ENCODE assay signal across 9 mouse cellular contexts in the genomic region with DNA sequence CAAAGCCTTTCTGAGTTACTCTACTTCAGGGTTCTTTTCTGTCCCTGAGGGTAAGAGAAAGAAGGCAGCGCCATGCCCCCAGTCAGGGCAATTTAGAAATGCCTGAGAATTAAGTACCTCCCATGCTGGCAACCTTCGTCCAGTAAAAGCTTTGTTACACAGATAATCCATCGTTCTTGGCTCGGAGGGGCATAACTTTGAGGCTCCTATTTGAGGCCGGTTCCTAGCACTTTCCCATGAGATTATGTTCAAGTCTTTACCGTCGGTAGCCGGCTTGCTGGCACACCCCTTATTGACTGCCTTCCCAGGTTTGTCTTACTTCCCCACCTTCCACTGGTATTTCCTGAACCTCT. TPM values are rescaled to one million over a fixed set of nuclear protein-coding genes. Genes with fewer than 3 reads are reported as not detected.
DNase-seq lines count a peak whose midpoint lies in the region; ATAC-seq and TF ChIP-seq lines count a peak whose summit lies in the region.
"Had no signal": no experiment of that assay in that cellular context is flagged by ENCODE, and none has a peak within 500 bp of the region (broad histone marks: within the 10 kb centered on the region; RNA-seq: fewer than 3 reads in every experiment).

No protein-coding gene starts in this region.

- no peak for DNase-seq in gastrocnemius, adult 2 months
- DNase-seq in gastrocnemius, postnatal 10 days = no peak
- no peak for DNase-seq in lung, adult 2 months
- no peak for DNase-seq in gastrocnemius, postnatal 14 days
- DNase-seq in c-Kit-positive CD71-positive TER-119-positive erythroid progenitor cells, embryonic 14.5 days (ENCODE audit: low spot score) = no peak
- DNase-seq: gastrocnemius, postnatal 36 days had no signal

- TF ChIP-seq CTCF in gastrocnemius, adult 2 months (IDR thresholded peaks at IDR 0.05) = no peak
- TF ChIP-seq CTCF in lung, adult 2 months (IDR thresholded peaks at IDR 0.05; ENCODE audit: insufficient read depth, low read length) = no peak

- H3K4me3 ChIP-seq in gastrocnemius, adult 2 months = peak overlapping the region; percentile 66
- H3K4me3 ChIP-seq in lung, embryonic 15.5 days = peak overlapping the region; percentile 8; the same call in 1 of the 2 replicates
- H3K4me3 ChIP-seq in lung, adult 2 months (replicated peaks; ENCODE audit: extremely low read depth, low read depth, low read length) = no peak overlapping the region
- H3K4me3 ChIP-seq in hindbrain, embryonic 16.5 days (ENCODE audit: low read length) = peak overlapping the region; percentile 15
- peak overlapping the region; percentile 18 for H3K4me3 ChIP-seq in neural tube, embryonic 15.5 days (replicated peaks)

- intact Hi-C loops in gastrocnemius, adult 2 months (cut with DNase I) = no loop called here
- intact Hi-C loops in gastrocnemius, postnatal 14 days (cut with DNase I; ENCODE audit: low total_unique reads) = no loop called here

- no peaks in the 10 kb centered on the region for H3K36me3 ChIP-seq in lung, embryonic 15.5 days
- no peaks in the 10 kb centered on the region for H3K36me3 ChIP-seq in hindbrain, embryonic 16.5 days (ENCODE audit: control insufficient read depth, insufficient read depth, low read length)
- no peaks in the 10 kb centered on the region for H3K36me3 ChIP-seq in neural tube, embryonic 15.5 days

- H3K27me3 ChIP-seq in lung, embryonic 15.5 days = no peaks in the 10 kb centered on the region
- H3K27me3 ChIP-seq in hindbrain, embryonic 16.5 days (replicated peaks; ENCODE audit: control insufficient read depth, insufficient read depth, low read length) = no peaks in the 10 kb centered on the region; the same call in 1 of the 2 replicates
- no peaks in the 10 kb centered on the region for H3K27me3 ChIP-seq in neural tube, embryonic 15.5 days (replicated peaks)

- no peak overlapping the region for H3K9ac ChIP-seq in lung, embryonic 15.5 days
- no peak overlapping the region; the same call in 1 of the 2 replicates for H3K9ac ChIP-seq in hindbrain, embryonic 16.5 days (ENCODE audit: low read depth, low read length)
- H3K9ac ChIP-seq in neural tube, embryonic 15.5 days (replicated peaks) = no peak overlapping the region

- H3K9me3 ChIP-seq in lung, embryonic 15.5 days = no peaks in the 10 kb centered on the region
- no peaks in the 10 kb centered on the region for H3K9me3 ChIP-seq in hindbrain, embryonic 16.5 days (ENCODE audit: control insufficient read depth, low read length)
- H3K9me3 ChIP-seq in neural tube, embryonic 15.5 days (replicated peaks) = no peaks in the 10 kb centered on the region

- H3K4me1 ChIP-seq in lung, embryonic 15.5 days = peaks cover 14% of the 10 kb centered on the region; the same call in 1 of the 2 replicates
- no peaks in the 10 kb centered on the region for H3K4me1 ChIP-seq in lung, adult 2 months (ENCODE audit: control insufficient read depth, insufficient read depth, low read length)
- no peaks in the 10 kb centered on the region; the same call in 1 of the 2 replicates for H3K4me1 ChIP-seq in hindbrain, embryonic 16.5 days (ENCODE audit: control insufficient read depth, insufficient read depth, low read depth, low read length)
- H3K4me1 ChIP-seq in neural tube, embryonic 15.5 days = peaks cover 5% of the 10 kb centered on the region; the same call in 1 of the 2 replicates

- H3K27ac ChIP-seq in gastrocnemius, adult 2 months = peak overlapping the region; percentile 62
- H3K27ac ChIP-seq in lung, embryonic 15.5 days = peak overlapping the region; percentile 80
- no peak overlapping the region for H3K27ac ChIP-seq in hindbrain, embryonic 16.5 days (ENCODE audit: low read depth, low read length)
- no peak overlapping the region for H3K27ac ChIP-seq in neural tube, embryonic 15.5 days (replicated peaks)

- peak overlapping the region; percentile 40 for H3K4me2 ChIP-seq in lung, embryonic 15.5 days
- H3K4me2 ChIP-seq in hindbrain, embryonic 16.5 days (ENCODE audit: low read length) = peak overlapping the region; percentile 50
- peak overlapping the region; percentile 48 for H3K4me2 ChIP-seq in neural tube, embryonic 15.5 days

- no peak for ATAC-seq in lung, embryonic 15.5 days (ENCODE audit: borderline replicate concordance, extremely low read depth, low FRiP score, low TSS enrichment)
- peak; percentile 28; the same call in 1 of the 2 replicates for ATAC-seq in hindbrain, embryonic 16.5 days
- ATAC-seq in neural tube, embryonic 15.5 days (ENCODE audit: low FRiP score) = no peak

- WGBS in lung, embryonic 15.5 days = 30% methylated on average over 8 of the region's 8 CpGs
- WGBS in lung, adult 2 months = 51% methylated on average over 8 of the region's 8 CpGs
- 33% methylated on average over 8 of the region's 8 CpGs for WGBS in hindbrain, embryonic 16.5 days
- WGBS in neural tube, embryonic 15.5 days = 26% methylated on average over 8 of the region's 8 CpGs

- TF ChIP-seq POLR2A in lung, adult 2 months (IDR thresholded peaks at IDR 0.05; ENCODE audit: borderline replicate concordance, extremely low read depth, low read depth, low read length) = no peak

RNA-seq across cellular contexts. Expression of a gene that starts 10.8 kb away (rescaled TPM):
- 10 to 100 TPM; 10.0 to 21.1 TPM for total RNA-seq in gastrocnemius, adult 2 months (2021)
- 10 to 100 TPM; 33.6 to 35.9 TPM for total RNA-seq in gastrocnemius, postnatal 10 days (2021)
- 37.0 and 40.3 TPM in 2 replicates for polyA plus RNA-seq in lung, embryonic 15.5 days (2015; fragmentation: Nextera tagmentation; extraction: Ambion mirVana)
- polyA plus RNA-seq in lung, adult 2 months (2012; rRNA removed) = 6.3 and 9.4 TPM in 2 replicates
- polyA plus RNA-seq in hindbrain, embryonic 16.5 days (2015; fragmentation: Nextera tagmentation; extraction: Ambion mirVana) = 20.7 and 22.9 TPM in 2 replicates
- 25.0 and 26.2 TPM in 2 replicates for polyA plus RNA-seq in neural tube, embryonic 15.5 days (2015; fragmentation: Nextera tagmentation; extraction: Ambion mirVana)
- 10 to 100 TPM; 16.7 to 26.8 TPM for total RNA-seq in gastrocnemius, postnatal 14 days (2021)

RNA-seq across cellular contexts. Expression of a gene that starts 13.2 kb away (rescaled TPM):
- total RNA-seq in gastrocnemius, adult 2 months (2021) = 1 to 10 TPM; 2.8 to 3.2 TPM
- total RNA-seq in gastrocnemius, postnatal 10 days (2021) = 10 to 100 TPM; 47.8 to 57.6 TPM
- 404 and 413 TPM in 2 replicates for polyA plus RNA-seq in lung, embryonic 15.5 days (2015; fragmentation: Nextera tagmentation; extraction: Ambion mirVana)
- 4.0 and 5.8 TPM in 2 replicates for polyA plus RNA-seq in lung, adult 2 months (2012; rRNA removed)
- polyA plus RNA-seq in hindbrain, embryonic 16.5 days (2015; fragmentation: Nextera tagmentation; extraction: Ambion mirVana) = 65.0 and 67.4 TPM in 2 replicates
- 41.8 and 135 TPM in 2 replicates for polyA plus RNA-seq in neural tube, embryonic 15.5 days (2015; fragmentation: Nextera tagmentation; extraction: Ambion mirVana)
- 10 to 100 TPM; 19.2 to 21.8 TPM for total RNA-seq in gastrocnemius, postnatal 14 days (2021)

RNA-seq across cellular contexts. Expression of a gene that starts 42.7 kb away (rescaled TPM):
- total RNA-seq in gastrocnemius, adult 2 months (2021) = not detected
- total RNA-seq in gastrocnemius, postnatal 10 days (2021) = not detected
- polyA plus RNA-seq in lung, embryonic 15.5 days (2015; fragmentation: Nextera tagmentation; extraction: Ambion mirVana) = 0.97 and 1.8 TPM in 2 replicates
- 0.64 and 0.68 TPM in 2 replicates for polyA plus RNA-seq in lung, adult 2 months (2012; rRNA removed)
- polyA plus RNA-seq in hindbrain, embryonic 16.5 days (2015; fragmentation: Nextera tagmentation; extraction: Ambion mirVana) = 13.7 and 24.4 TPM in 2 replicates
- 12.5 and 13.0 TPM in 2 replicates for polyA plus RNA-seq in neural tube, embryonic 15.5 days (2015; fragmentation: Nextera tagmentation; extraction: Ambion mirVana)
- total RNA-seq in gastrocnemius, postnatal 14 days (2021) = not detected
- total RNA-seq: gastrocnemius, postnatal 36 days had no signal

Comparison
In these comparisons a context has a peak if more than half of its experiments do, and no peak if none do; other contexts are left out.
1. H3K27ac ChIP-seq: peak in gastrocnemius, adult 2 months (single experiment) and lung, embryonic 15.5 days (single experiment); none in hindbrain, embryonic 16.5 days (single experiment) and neural tube, embryonic 15.5 days (single experiment).
2. Peak in every context shown above with its lines, with median percentiles within 50 percentile points of each other: H3K4me2 ChIP-seq.